Mouse (Mus musculus): ENCODE results near the gene Zc3h12c. TPM values are rescaled to one million over a fixed set of nuclear protein-coding genes. Genes with fewer than 3 reads are reported as not detected.

The Zc3h12c gene
- polyA plus RNA-seq, 2 experiments, result 2.9 to 4.7 TPM

- 82% methylated on average over 1 of the region's 1 CpGs for WGBS
These were observed 9.8 kb downstream of the Zc3h12c start for GRCm38 (mm10) chr9:52158561-52158960.

DNA sequence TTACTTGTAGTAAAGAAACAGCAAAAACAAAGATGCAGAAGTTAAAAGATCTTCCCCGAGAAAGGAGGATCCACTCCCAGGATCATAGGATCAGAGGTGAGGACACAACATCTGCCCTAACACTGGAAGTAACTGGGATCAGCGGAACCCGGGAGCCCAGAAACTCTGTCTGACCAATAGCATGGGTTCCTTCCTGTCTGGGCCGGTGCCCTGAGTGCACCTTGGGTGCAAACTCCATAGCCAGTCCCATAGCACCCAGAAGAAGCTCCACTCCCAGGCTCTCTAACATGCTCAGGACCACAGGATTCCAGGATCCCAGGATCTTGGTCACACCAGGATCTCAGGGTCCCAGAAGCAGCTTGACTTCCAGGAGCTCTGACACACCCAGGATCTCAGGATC lies 13.0 kb downstream of the Zc3h12c start:
- Histone ChIP-seq H3K9ac (ENCODE audit: low read depth, low read length, severe bottlenecking) (no peak overlapping the region), H3K27me3 (ENCODE audit: control insufficient read depth, insufficient read depth, low read length) (no peaks in the 10 kb centered on the region), H3K36me3 (ENCODE audit: control insufficient read depth, insufficient read depth, low read length) (no peaks in the 10 kb centered on the region), H3K27ac (replicated peaks; ENCODE audit: low read depth, low read length) (no peak overlapping the region), H3K9me3 (ENCODE audit: control insufficient read depth, low read length) (no peaks in the 10 kb centered on the region), H3K4me2 (replicated peaks; ENCODE audit: low read depth, low read length, severe bottlenecking) (no peak overlapping the region), H3K4me3 (replicated peaks; ENCODE audit: low read length) (no peak overlapping the region), H3K4me1 (ENCODE audit: control insufficient read depth, insufficient read depth, low read length) (no peaks in the 10 kb centered on the region)
- ATAC-seq (ENCODE audit: low FRiP score, low read depth), result no peak
- no peak for TF ChIP-seq POLR2A (IDR thresholded peaks at IDR 0.05; ENCODE audit: borderline replicate concordance, extremely low read depth, insufficient read depth, insufficient read length)
- no peak for DNase-seq (ENCODE audit: low spot score)
- 84% methylated on average over 4 of the region's 4 CpGs for WGBS

More at GRCm38 (mm10) chr9:52158561-52158960, 9.8 kb downstream of the Zc3h12c start:
- H3K4me2 ChIP-seq (replicated peaks; ENCODE audit: low read depth, low read length, severe bottlenecking), result no peak overlapping the region
- no peaks in the 10 kb centered on the region for H3K9me3 ChIP-seq (ENCODE audit: control insufficient read depth, low read length)
- no peak overlapping the region for H3K9ac ChIP-seq (ENCODE audit: low read depth, low read length, severe bottlenecking)
- H3K27ac ChIP-seq (replicated peaks; ENCODE audit: low read depth, low read length), result no peak overlapping the region
- no peaks in the 10 kb centered on the region for H3K27me3 ChIP-seq (ENCODE audit: control insufficient read depth, insufficient read depth, low read length)
- H3K4me3 ChIP-seq (replicated peaks; ENCODE audit: low read length), result no peak overlapping the region
- ATAC-seq (ENCODE audit: low FRiP score, low read depth), result no peak
- no peak for DNase-seq (ENCODE audit: low spot score)
- no peaks in the 10 kb centered on the region for H3K4me1 ChIP-seq (ENCODE audit: control insufficient read depth, insufficient read depth, low read length)
- no peaks in the 10 kb centered on the region for H3K36me3 ChIP-seq (ENCODE audit: control insufficient read depth, insufficient read depth, low read length)
- TF ChIP-seq POLR2A (IDR thresholded peaks at IDR 0.05; ENCODE audit: borderline replicate concordance, extremely low read depth, insufficient read depth, insufficient read length), result no peak

- no peak for TF ChIP-seq POLR2A (IDR thresholded peaks at IDR 0.05; ENCODE audit: borderline replicate concordance, extremely low read depth, insufficient read depth, insufficient read length)
- no peak overlapping the region for H3K9ac ChIP-seq (ENCODE audit: low read depth, low read length, severe bottlenecking)
- H3K27ac ChIP-seq (replicated peaks; ENCODE audit: low read depth, low read length), result no peak overlapping the region
- H3K4me3 ChIP-seq (replicated peaks; ENCODE audit: low read length), result no peak overlapping the region
- no peaks in the 10 kb centered on the region for H3K27me3 ChIP-seq (ENCODE audit: control insufficient read depth, insufficient read depth, low read length)
- no peak overlapping the region for H3K4me2 ChIP-seq (replicated peaks; ENCODE audit: low read depth, low read length, severe bottlenecking)
- peaks cover 2% of the 10 kb centered on the region; the same call in 1 of the 2 replicates for H3K4me1 ChIP-seq (ENCODE audit: control insufficient read depth, insufficient read depth, low read length)
- ATAC-seq (ENCODE audit: low FRiP score, low read depth) (no peak), DNase-seq (ENCODE audit: low spot score) (no peak)
- no peaks in the 10 kb centered on the region for H3K36me3 ChIP-seq (ENCODE audit: control insufficient read depth, insufficient read depth, low read length)
- 62% methylated on average over 7 of the region's 7 CpGs for WGBS
- H3K9me3 ChIP-seq (ENCODE audit: control insufficient read depth, low read length), result no peaks in the 10 kb centered on the region
These were observed 14.1 kb downstream of the Zc3h12c start for GRCm38 (mm10) chr9:52154253-52154652.

DNA sequence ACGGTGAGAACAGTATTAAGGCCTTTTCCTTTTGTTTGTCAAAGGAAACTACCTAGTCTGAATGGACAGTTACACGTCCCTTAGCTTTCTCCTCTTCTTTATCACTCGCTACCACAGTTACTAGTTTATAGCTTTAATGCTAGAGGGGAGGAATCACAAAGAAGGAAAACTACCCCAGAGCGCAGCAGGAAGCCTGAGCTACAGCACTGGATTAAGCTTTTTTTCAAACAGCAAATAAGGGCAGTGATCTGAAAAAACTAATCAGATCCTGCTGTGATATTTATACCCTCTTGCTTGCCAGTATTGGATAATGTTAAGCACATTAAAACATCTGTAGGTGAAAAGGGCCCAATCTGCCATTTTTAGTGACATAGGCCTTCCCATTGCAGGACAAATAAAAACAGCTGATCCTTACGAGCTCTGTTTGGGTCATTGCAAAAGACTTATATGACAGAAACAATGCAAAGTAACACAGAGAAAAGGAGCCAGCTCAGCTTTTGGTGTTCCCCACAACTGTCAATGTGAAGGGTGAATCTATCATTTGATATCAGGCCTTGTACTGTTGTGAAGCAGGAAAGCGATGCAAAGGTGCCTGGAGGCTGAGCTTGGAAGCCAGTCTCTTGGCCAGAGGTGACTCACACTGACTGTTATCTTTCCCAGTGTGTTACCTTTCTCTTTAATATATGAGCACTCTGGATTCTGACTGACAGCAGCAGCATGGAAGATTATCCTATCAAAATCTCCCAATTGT lies 16.1 kb downstream of the Zc3h12c start:
- H3K27me3 ChIP-seq (ENCODE audit: control insufficient read depth, insufficient read depth, low read length), result no peaks in the 10 kb centered on the region
- H3K9me3 ChIP-seq (ENCODE audit: control insufficient read depth, low read length), result no peaks in the 10 kb centered on the region
- ATAC-seq (ENCODE audit: low FRiP score, low read depth), result no peak
- 51% methylated on average over 6 of the region's 6 CpGs for WGBS
- DNase-seq (ENCODE audit: low spot score), result no peak
- H3K9ac ChIP-seq (ENCODE audit: low read depth, low read length, severe bottlenecking), result no peak overlapping the region
- peaks cover 7% of the 10 kb centered on the region; the same call in 1 of the 2 replicates for H3K4me1 ChIP-seq (ENCODE audit: control insufficient read depth, insufficient read depth, low read length)
- TF ChIP-seq POLR2A (IDR thresholded peaks at IDR 0.05; ENCODE audit: borderline replicate concordance, extremely low read depth, insufficient read depth, insufficient read length), result no peak
- no peaks in the 10 kb centered on the region for H3K36me3 ChIP-seq (ENCODE audit: control insufficient read depth, insufficient read depth, low read length)
- H3K4me2 ChIP-seq (replicated peaks; ENCODE audit: low read depth, low read length, severe bottlenecking), result no peak overlapping the region
- H3K27ac ChIP-seq (replicated peaks; ENCODE audit: low read depth, low read length), result no peak overlapping the region
- no peak overlapping the region for H3K4me3 ChIP-seq (replicated peaks; ENCODE audit: low read length)

DNA sequence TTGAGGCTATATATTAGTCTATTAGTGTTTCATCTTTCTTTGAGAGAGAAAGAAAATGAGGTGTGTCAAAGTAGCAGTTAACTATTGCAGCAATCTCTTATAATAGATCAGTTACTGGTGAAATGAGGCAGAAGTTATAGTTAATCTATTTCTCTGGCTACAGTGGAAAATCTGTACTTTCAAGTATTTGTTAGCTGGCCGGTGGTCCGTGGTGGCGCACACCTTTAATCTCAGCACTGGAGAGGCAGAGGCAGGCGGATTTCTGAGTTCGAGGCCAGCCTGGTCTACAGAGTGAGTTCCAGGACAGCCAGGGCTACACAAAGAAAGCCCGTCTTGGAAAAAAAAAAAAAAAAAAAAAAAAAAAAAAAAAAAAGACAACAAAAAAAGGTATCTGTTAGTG lies 18.6 kb downstream of the Zc3h12c start:
- no peaks in the 10 kb centered on the region for H3K9me3 ChIP-seq (ENCODE audit: control insufficient read depth, low read length)
- H3K27me3 ChIP-seq (ENCODE audit: control insufficient read depth, insufficient read depth, low read length), result no peaks in the 10 kb centered on the region
- H3K4me1 ChIP-seq (ENCODE audit: control insufficient read depth, insufficient read depth, low read length), result peaks cover 7% of the 10 kb centered on the region; the same call in 1 of the 2 replicates
- no peak for TF ChIP-seq POLR2A (IDR thresholded peaks at IDR 0.05; ENCODE audit: borderline replicate concordance, extremely low read depth, insufficient read depth, insufficient read length)
- ATAC-seq (ENCODE audit: low FRiP score, low read depth) (no peak), DNase-seq (ENCODE audit: low spot score) (no peak)
- H3K9ac ChIP-seq (ENCODE audit: low read depth, low read length, severe bottlenecking), result no peak overlapping the region
- no peak overlapping the region for H3K4me3 ChIP-seq (replicated peaks; ENCODE audit: low read length)
- WGBS, result 67% methylated on average over 6 of the region's 6 CpGs
- no peak overlapping the region for H3K4me2 ChIP-seq (replicated peaks; ENCODE audit: low read depth, low read length, severe bottlenecking)
- no peaks in the 10 kb centered on the region for H3K36me3 ChIP-seq (ENCODE audit: control insufficient read depth, insufficient read depth, low read length)
- no peak overlapping the region for H3K27ac ChIP-seq (replicated peaks; ENCODE audit: low read depth, low read length)

Data from limb, embryonic 14.5 days (tissue).